Mouse (Mus musculus): ENCODE data around the gene Palld. TPM values are rescaled to one million over a fixed set of nuclear protein-coding genes. Genes with fewer than 3 reads are reported as not detected.
A peak's percentile ranks its signal among the peaks of the same experiment; 100 is the strongest.

The Palld gene
- total RNA-seq, 2 experiments from 2014 or later = 66.8 to 71.5 TPM

GRCm38 (mm10) chr8:61732184-61732583, 170.3 kb downstream of the Palld start:
- no peak for TF ChIP-seq CTCF (IDR thresholded peaks at IDR 0.05)
- no peak overlapping the region for H3K27ac ChIP-seq
- DNase-seq = no peak
- no peak overlapping the region for H3K4me3 ChIP-seq
- intact Hi-C loops (cut with DNase I) = no loop called here

- no peak overlapping the region for H3K27ac ChIP-seq
- TF ChIP-seq CTCF (IDR thresholded peaks at IDR 0.05) = no peak
- intact Hi-C loops (cut with DNase I) = no loop called here
- no peak overlapping the region for H3K4me3 ChIP-seq
- DNase-seq = no peak
Observed at GRCm38 (mm10) chr8:61731306-61732088, 171.0 kb downstream of the Palld start.

DNA sequence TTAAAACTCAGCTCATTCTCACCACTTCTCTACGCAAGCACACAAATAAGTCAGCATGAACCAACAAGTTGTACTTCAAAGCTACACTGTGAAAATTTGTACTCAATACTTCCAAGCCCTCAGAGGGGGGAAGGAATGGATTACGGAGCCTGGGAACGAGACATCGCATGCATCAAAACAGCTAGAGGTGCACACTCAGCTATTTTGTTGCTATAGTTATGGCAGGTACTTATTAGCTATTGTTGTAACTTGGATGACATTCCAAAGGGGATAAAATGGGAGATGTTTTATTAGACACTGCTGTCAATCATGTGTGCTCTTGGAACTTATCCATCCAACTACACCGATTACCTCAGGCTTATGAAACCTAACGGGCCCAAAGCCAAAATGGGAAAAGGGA, 171.8 kb downstream of the Palld start:
- H3K4me3 ChIP-seq = no peak overlapping the region
- TF ChIP-seq CTCF (IDR thresholded peaks at IDR 0.05) = no peak
- DNase-seq = no peak
- intact Hi-C loops (cut with DNase I) = no loop called here
- H3K27ac ChIP-seq = no peak overlapping the region

GRCm38 (mm10) chr8:61725306-61726017, 177.0 kb downstream of the Palld start:
- no peak for DNase-seq
- H3K27ac ChIP-seq = no peak overlapping the region
- intact Hi-C loops (cut with DNase I) = no loop called here
- TF ChIP-seq CTCF (IDR thresholded peaks at IDR 0.05) = no peak
- H3K4me3 ChIP-seq = no peak overlapping the region

DNA sequence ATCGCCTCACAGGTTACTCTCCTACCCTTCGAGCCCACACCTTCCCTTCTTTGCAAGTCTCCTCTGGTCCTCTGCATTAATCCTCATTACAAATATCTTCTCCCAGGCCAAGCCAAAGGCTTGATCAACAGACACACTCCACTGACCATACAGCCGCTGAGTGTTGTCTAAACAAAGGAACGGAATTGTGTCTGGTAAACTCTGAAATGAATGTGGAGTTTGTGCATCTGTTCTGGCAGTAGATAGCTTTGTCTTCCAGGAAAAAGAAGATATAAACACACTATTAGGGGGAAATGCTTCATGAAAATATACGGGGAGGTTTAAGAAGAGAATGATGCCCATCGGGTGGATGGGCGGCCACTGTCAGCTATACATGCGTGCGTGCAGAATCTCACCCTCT, 180.3 kb downstream of the Palld start:
- intact Hi-C loops (cut with DNase I) = no loop called here
- Histone ChIP-seq H3K27ac (no peak overlapping the region), H3K4me3 (no peak overlapping the region)
- TF ChIP-seq CTCF (IDR thresholded peaks at IDR 0.05) = no peak
- no peak for DNase-seq

GRCm38 (mm10) chr8:61715351-61716125, 187.0 kb downstream of the Palld start:
- no peak for DNase-seq
- TF ChIP-seq CTCF (IDR thresholded peaks at IDR 0.05) = no peak
- H3K4me3 ChIP-seq = no peak overlapping the region
- intact Hi-C loops (cut with DNase I) = no loop called here
- 0 out of 2 replicates have a peak overlapping the region, but pooled peaks have one; percentile 5 for H3K27ac ChIP-seq

DNA sequence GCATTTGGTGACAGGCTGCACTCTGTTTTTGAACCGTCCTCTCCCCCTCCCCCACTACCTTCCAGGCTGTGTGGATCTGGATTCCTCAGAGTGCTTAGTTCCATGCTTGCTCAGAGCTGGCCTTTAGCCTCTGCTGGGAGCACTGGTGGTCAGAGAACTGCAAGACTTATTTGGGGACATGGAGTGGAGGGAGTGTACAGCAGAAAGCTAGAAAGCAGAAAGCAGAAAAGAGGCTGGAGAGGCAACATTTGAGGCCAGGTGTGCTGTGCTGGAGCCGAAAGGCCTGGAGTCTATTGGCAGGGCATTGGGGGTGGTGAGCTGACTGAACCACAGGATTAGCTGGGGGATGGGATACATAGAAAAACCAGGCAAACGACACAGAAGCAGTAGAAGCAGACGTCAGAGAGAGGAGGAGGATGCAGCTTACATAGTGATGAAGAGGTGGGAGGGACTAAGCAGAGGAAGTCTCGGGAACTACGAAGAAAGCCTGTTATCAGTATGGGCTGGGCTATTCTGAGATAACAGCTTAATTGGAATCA, 188.1 kb downstream of the Palld start:
- no peak overlapping the region for H3K27ac ChIP-seq
- DNase-seq = no peak
- no peak overlapping the region for H3K4me3 ChIP-seq
- intact Hi-C loops (cut with DNase I) = no loop called here
- TF ChIP-seq CTCF (IDR thresholded peaks at IDR 0.05) = no peak

DNA sequence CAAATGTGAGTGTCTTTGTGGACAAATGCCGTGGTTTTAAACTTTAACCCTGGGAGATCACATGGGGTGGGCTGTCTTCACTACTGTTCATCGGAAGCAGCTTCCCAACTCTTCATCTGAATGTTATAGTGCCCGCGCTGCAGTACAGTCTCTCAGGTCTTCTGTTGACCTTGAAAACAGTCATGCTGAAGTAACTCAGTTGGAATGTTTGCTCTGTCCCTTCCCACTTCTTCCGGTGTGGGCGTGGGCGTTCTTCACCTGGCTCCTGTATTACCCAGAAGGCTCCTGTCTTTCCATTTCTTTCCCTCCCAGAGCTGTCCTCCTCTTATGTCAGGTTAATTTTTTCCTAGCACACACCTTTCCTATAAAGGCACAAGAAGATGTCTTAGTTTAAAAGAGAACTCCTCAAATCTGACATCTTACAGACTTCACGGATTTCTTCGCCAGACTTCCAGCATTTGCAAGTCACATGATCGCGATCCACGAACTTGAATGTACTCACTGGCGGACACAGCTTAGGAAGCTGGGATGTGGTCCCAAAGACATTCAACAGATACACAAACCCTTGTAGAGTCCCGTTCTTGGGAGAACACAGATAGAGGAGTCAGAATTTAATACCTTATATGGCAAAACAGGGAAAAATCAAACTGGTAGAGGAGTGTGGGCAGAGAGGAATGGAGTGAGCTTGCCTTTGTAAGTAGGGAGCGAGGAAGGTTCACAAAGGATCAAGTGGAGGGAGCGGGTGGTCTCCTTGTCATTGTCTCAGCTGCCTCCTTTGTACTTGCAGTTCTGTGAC, 189.1 kb downstream of the Palld start:
- no peak for TF ChIP-seq CTCF (IDR thresholded peaks at IDR 0.05)
- Histone ChIP-seq H3K4me3 (no peak overlapping the region), H3K27ac (peak overlapping the region; percentile 66)
- intact Hi-C loops (cut with DNase I) = no loop called here
- no peak for DNase-seq

DNA sequence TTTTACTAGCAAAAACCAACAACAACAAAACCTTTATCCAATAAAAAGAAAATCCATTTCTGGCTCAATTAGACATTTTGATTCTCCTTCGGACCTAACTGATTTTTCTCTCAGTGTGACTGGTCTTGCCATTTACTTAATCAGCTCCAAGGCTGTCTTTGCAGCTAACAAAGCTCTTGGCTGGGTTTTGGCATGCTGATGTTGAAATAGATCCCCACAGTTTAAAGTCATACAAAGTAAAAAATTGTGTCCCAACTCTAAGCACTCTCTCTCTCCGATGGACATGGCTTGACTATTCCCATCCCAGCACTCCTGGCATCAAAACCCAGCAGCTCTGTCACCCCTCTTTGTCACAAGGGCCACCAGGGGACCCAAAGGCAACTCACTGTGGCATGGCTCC, 190.1 kb downstream of the Palld start:
- TF ChIP-seq CTCF (IDR thresholded peaks at IDR 0.05) = no peak
- Histone ChIP-seq H3K4me3 (no peak overlapping the region), H3K27ac (peak overlapping the region; percentile 66)
- intact Hi-C loops (cut with DNase I) = no loop called here
- DNase-seq = peak; percentile 26

DNA sequence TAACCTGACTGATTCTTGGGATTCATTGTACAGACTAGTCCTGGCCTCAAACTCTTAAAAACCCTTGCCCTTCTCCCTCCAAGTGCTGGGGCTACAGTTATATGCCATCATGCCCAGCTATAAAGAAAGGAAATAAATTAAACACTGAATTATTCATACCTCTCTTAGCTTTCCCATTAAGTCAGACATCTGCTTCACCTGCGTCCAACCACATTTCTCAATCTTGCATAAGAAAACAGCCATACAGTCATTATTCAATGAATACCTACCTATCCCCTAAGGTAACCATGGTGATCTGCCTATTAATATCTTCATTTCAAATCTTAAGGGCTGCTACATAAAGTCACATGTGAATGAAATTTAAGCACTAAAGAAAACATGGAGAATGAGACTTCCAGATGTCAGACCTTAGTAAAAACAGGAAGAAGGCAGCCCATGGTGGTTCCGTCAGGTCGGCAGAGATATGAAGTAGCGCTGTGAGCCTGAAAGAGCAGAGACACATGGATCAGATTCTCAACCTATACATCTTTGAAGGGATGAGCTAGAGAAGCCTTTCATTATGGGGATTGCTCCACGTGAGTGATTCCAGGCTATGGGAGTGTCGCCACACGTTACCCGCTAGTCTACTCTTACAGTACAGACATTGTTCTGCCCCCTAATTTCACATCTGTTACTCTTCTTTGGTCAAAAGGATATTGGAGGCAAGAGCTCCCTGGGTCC, 193.7 kb downstream of the Palld start:
- Histone ChIP-seq H3K4me3 (peak overlapping the region; percentile 55), H3K27ac (peak overlapping the region; percentile 76)
- no peak for TF ChIP-seq CTCF (IDR thresholded peaks at IDR 0.05)
- DNase-seq = no peak
- intact Hi-C loops (cut with DNase I) = no loop called here

DNA sequence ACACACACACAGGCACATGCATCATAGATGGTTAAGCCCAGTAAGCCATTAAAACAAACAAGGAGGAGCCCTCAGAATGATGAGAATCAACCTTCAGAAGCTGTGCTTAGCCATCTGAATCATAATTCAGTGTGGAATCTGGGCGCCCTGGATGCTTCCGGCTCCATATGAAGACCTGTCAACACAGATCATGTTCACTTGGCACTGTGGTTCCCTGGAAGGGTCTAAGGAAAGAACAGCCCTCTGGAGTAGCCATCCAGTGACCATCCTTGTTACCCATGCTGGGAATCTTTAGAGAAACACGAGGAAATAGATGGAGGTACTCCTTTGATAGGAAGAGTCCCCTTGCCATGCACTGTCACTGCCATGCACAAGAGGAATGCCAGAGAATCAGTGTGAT, 197.0 kb downstream of the Palld start:
- intact Hi-C loops (cut with DNase I) = no loop called here
- DNase-seq = no peak
- Histone ChIP-seq H3K27ac (no peak overlapping the region), H3K4me3 (no peak overlapping the region)
- TF ChIP-seq CTCF (IDR thresholded peaks at IDR 0.05) = no peak

Data from gastrocnemius, adult 2 months (tissue).